ENCODE assay signal across 8 mouse cellular contexts in genomic region chr9:14277365-14277991, GRCm38 (mm10). TPM values are rescaled to one million over a fixed set of nuclear protein-coding genes. Genes with fewer than 3 reads are reported as not detected.
A peak's percentile ranks its signal among the peaks of the same experiment; 100 is the strongest.
DNase-seq lines count a peak whose midpoint lies in the region; ATAC-seq and TF ChIP-seq lines count a peak whose summit lies in the region.

No protein-coding gene starts in this region.

- peak overlapping the region; percentile 87 for H3K9ac ChIP-seq in forebrain, embryonic 14.5 days (ENCODE audit: low read length)
- H3K9ac ChIP-seq in kidney, embryonic 15.5 days = peak overlapping the region; percentile 89
- peak overlapping the region; percentile 81 for H3K9ac ChIP-seq in midbrain, embryonic 14.5 days (replicated peaks; ENCODE audit: low read length)

- H3K27me3 ChIP-seq in cerebellum, adult 2 months (ENCODE audit: control insufficient read depth, insufficient read depth, low read length) = no peaks in the 10 kb centered on the region
- no peaks in the 10 kb centered on the region for H3K27me3 ChIP-seq in forebrain, embryonic 14.5 days (replicated peaks; ENCODE audit: control insufficient read depth, insufficient read depth, low read length)
- no peaks in the 10 kb centered on the region for H3K27me3 ChIP-seq in kidney, embryonic 15.5 days
- no peaks in the 10 kb centered on the region for H3K27me3 ChIP-seq in midbrain, embryonic 14.5 days (ENCODE audit: control insufficient read depth, insufficient read depth, low read length)

- H3K4me2 ChIP-seq in forebrain, embryonic 14.5 days (ENCODE audit: low read length) = peak overlapping the region; percentile 62
- peak overlapping the region; percentile 69 for H3K4me2 ChIP-seq in kidney, embryonic 15.5 days
- H3K4me2 ChIP-seq in midbrain, embryonic 14.5 days (ENCODE audit: low read length) = peak overlapping the region; percentile 67

- H3K36me3 ChIP-seq in forebrain, embryonic 14.5 days (ENCODE audit: control insufficient read depth, insufficient read depth, low read length) = no peaks in the 10 kb centered on the region
- no peaks in the 10 kb centered on the region for H3K36me3 ChIP-seq in kidney, embryonic 15.5 days
- no peaks in the 10 kb centered on the region for H3K36me3 ChIP-seq in midbrain, embryonic 14.5 days (ENCODE audit: control insufficient read depth, insufficient read depth, low read length)

- DNase-seq in cerebellum, adult 2 months = peak in 1 of 2 experiments; percentile 44
- DNase-seq in cerebellum, postnatal 36 days = no peak
- DNase-seq in Muller cell, postnatal 12 days (ENCODE audit: inconsistent ontology term) = peak; percentile 70
- DNase-seq in forebrain, embryonic 14.5 days (ENCODE audit: low spot score) = peak; percentile 71
- DNase-seq in midbrain, embryonic 14.5 days = peak; percentile 74
- no peak for DNase-seq in T-cell, adult 2 months (ENCODE audit: low spot score)

- peak overlapping the region; percentile 72 for H3K4me3 ChIP-seq in cerebellum, adult 2 months (replicated peaks; ENCODE audit: insufficient read depth, low read depth, low read length)
- peak overlapping the region; percentile 93 for H3K4me3 ChIP-seq in forebrain, embryonic 14.5 days (ENCODE audit: low read depth, low read length)
- peak overlapping the region; percentile 94 for H3K4me3 ChIP-seq in kidney, embryonic 15.5 days (replicated peaks)
- peak overlapping the region; percentile 93 for H3K4me3 ChIP-seq in midbrain, embryonic 14.5 days (replicated peaks; ENCODE audit: low read depth, low read length)

- no peak for TF ChIP-seq POLR2A in cerebellum, adult 2 months (IDR thresholded peaks at IDR 0.05; ENCODE audit: borderline replicate concordance, insufficient read depth, low read length)

- no peak for TF ChIP-seq CTCF in cerebellum, adult 2 months (IDR thresholded peaks at IDR 0.05; ENCODE audit: borderline replicate concordance, insufficient read depth, low read depth, low read length)

- no peak for ATAC-seq in forebrain, embryonic 14.5 days
- ATAC-seq in kidney, embryonic 15.5 days (replicated peaks; ENCODE audit: low FRiP score) = no peak
- no peak for ATAC-seq in midbrain, embryonic 14.5 days (ENCODE audit: low FRiP score, low TSS enrichment)
- no peak for ATAC-seq in monocyte, adult 5-6 weeks (replicated peaks; ENCODE audit: insufficient number of reproducible peaks, low FRiP score, low TSS enrichment, poor library complexity, severe bottlenecking)

- no peak overlapping the region for H3K27ac ChIP-seq in cerebellum, adult 2 months (ENCODE audit: insufficient read depth, low read length)
- H3K27ac ChIP-seq in forebrain, embryonic 14.5 days (ENCODE audit: low read depth, low read length) = 0 out of 2 replicates have a peak overlapping the region, but pooled peaks have one; percentile 92
- peak overlapping the region; percentile 96 for H3K27ac ChIP-seq in kidney, embryonic 15.5 days
- peak overlapping the region; percentile 94 for H3K27ac ChIP-seq in midbrain, embryonic 14.5 days (replicated peaks; ENCODE audit: low read depth, low read length)

- H3K9me3 ChIP-seq in forebrain, embryonic 14.5 days (replicated peaks; ENCODE audit: control insufficient read depth, low read length) = no peaks in the 10 kb centered on the region
- no peaks in the 10 kb centered on the region for H3K9me3 ChIP-seq in kidney, embryonic 15.5 days (replicated peaks)
- H3K9me3 ChIP-seq in midbrain, embryonic 14.5 days (ENCODE audit: control insufficient read depth, low read length) = no peaks in the 10 kb centered on the region

- under 1% methylated on average over 7 of the region's 7 CpGs for WGBS in cerebellum, adult 2 months
- WGBS in forebrain, embryonic 14.5 days = under 1% methylated on average over 7 of the region's 7 CpGs
- whole genome bisulfite sequencing in kidney, embryonic 15.5 days = under 1% methylated on average over 7 of the region's 7 CpGs
- 1% methylated on average over 7 of the region's 7 CpGs for WGBS in midbrain, embryonic 14.5 days

- no peaks in the 10 kb centered on the region for H3K4me1 ChIP-seq in cerebellum, adult 2 months (ENCODE audit: control insufficient read depth, insufficient read depth, low read length)
- 0 out of 2 replicates have a peak, but pooled peaks cover 7% of the 10 kb centered on the region for H3K4me1 ChIP-seq in forebrain, embryonic 14.5 days (ENCODE audit: control insufficient read depth, insufficient read depth, low read length)
- H3K4me1 ChIP-seq in kidney, embryonic 15.5 days = peaks cover 17% of the 10 kb centered on the region
- H3K4me1 ChIP-seq in midbrain, embryonic 14.5 days (ENCODE audit: control insufficient read depth, insufficient read depth, low read length) = 0 out of 2 replicates have a peak, but pooled peaks cover 5% of the 10 kb centered on the region

RNA-seq across cellular contexts. Expression of gene Sesn3, which starts 2.6 kb away (rescaled TPM):
- 26.8 and 27.5 TPM in 2 replicates for polyA plus RNA-seq in cerebellum, adult 2 months (2012; rRNA removed)
- 12.4 and 18.6 TPM in 2 replicates for polyA plus RNA-seq in forebrain, embryonic 14.5 days (2014; fragmentation: Nextera tagmentation; extraction: Ambion mirVana)
- polyA plus RNA-seq in kidney, embryonic 15.5 days (2015; fragmentation: Nextera tagmentation; extraction: Ambion mirVana) = 20.9 and 21.7 TPM in 2 replicates
- polyA plus RNA-seq in midbrain, embryonic 14.5 days (2014; fragmentation: Nextera tagmentation; extraction: Ambion mirVana) = 28.5 and 47.8 TPM in 2 replicates
- total RNA-seq in monocyte, adult 5-6 weeks (2017) = 24.4 to 44.6 TPM (median 27.5 TPM) in 3 replicates

Comparison
In these comparisons a context has a peak if more than half of its experiments do, and no peak if none do; other contexts are left out.
1. DNase-seq: peak in Muller cell, postnatal 12 days (single experiment), forebrain, embryonic 14.5 days (single experiment) and midbrain, embryonic 14.5 days (single experiment); none in cerebellum, postnatal 36 days (0 of 2) and T-cell, adult 2 months (single experiment).
2. Peak in every context shown above with its lines, with median percentiles within 50 percentile points of each other: H3K4me3 ChIP-seq, H3K4me2 ChIP-seq and H3K9ac ChIP-seq.